Mouse (Mus musculus) brain, embryonic 14.5 days (tissue): ENCODE data around the gene Tmem255b.

Experiments used
- CTCF ChIP-seq: fragments of 200-500 bp; IDR thresholded peaks from 2 replicates; pipeline ENCODE4 v1.5.1; 2012; ENCODE audit warnings: inconsistent platforms, mild to moderate bottlenecking, moderate library complexity, borderline replicate concordance; ENCODE audit not compliant: insufficient read depth, insufficient read length; ENCODE audit errors: extremely low read depth
- POLR2A ChIP-seq: fragments of 200-500 bp; IDR thresholded peaks from 2 replicates; pipeline ENCODE4 v1.6.1; 2012; ENCODE audit warnings: mild to moderate bottlenecking, inconsistent platforms, borderline replicate concordance; ENCODE audit not compliant: poor library complexity, insufficient read depth, insufficient read length, severe bottlenecking; ENCODE audit errors: extremely low read depth

DNA sequence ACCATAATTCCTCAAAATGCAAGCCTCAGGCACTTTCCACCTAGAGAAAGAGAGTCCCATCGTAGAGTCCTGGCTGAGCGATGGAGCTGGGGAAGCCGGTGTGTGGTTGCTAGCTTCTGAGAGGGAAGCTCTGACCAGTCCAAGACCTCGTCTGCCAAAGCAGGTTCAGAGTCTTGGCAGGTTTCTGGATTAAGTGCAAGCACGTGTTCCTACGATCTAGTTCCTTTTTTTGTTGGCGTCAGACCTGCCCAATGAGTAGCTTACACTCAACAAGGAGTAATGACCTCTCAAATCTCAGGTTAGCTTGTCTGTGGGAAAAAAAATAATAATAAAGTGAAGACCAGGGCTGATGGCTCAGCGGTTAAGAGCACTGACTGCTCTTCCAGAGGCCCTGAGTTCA, 47.3 kb upstream of the Tmem255b start:
- TF ChIP-seq CTCF = no peak
- no peak for TF ChIP-seq POLR2A
